Mouse (Mus musculus) MEL (cell line): ENCODE measurements around the gene Baz2a. TPM values are rescaled to one million over a fixed set of nuclear protein-coding genes. Genes with fewer than 3 reads are reported as not detected.

ENCODE experiments used
- DNase-seq: peaks from one replicate; pipeline ENCODE4 v3.0.0; 2011; ENCODE audit warnings: low read depth, low spot score
- H3K27ac ChIP-seq: 2 replicates; pipeline ENCODE4 v1.5.1; 2012; ENCODE audit warnings: low read depth, mild to moderate bottlenecking, control low read depth, low read length, moderate library complexity; ENCODE audit not compliant: control insufficient read depth
- H3K27me3 ChIP-seq, 2 experiments: fragments of 150-350 bp in 1 of 2; sonication (generic) in 1 of 2; 2 replicates each; pipeline ENCODE4 v1.6.1; 2012; ENCODE audit warnings: low read length in 2 of 2, mild to moderate bottlenecking in 2 of 2, improper control_type of control experiment in 1 of 2, moderate library complexity in 1 of 2; ENCODE audit not compliant: insufficient read depth in 2 of 2, control insufficient read depth in 1 of 2
- H3K36me3 ChIP-seq, 2 experiments: 2 replicates each; pipeline ENCODE4 v1.6.1; 2012 to 2014; ENCODE audit warnings: low read length in 2 of 2, improper control_type of control experiment in 1 of 2, inconsistent platforms in 1 of 2, mild to moderate bottlenecking in 1 of 2; ENCODE audit not compliant: insufficient read depth in 2 of 2, control insufficient read depth in 1 of 2
- H3K4me1 ChIP-seq, 2 experiments: fragments of 150-350 bp in 1 of 2; sonication (generic) in 1 of 2; 2 replicates each; pipeline ENCODE4 v1.6.1; 2012; ENCODE audit warnings: low read length in 2 of 2, improper control_type of control experiment in 1 of 2, mild to moderate bottlenecking in 1 of 2; ENCODE audit not compliant: insufficient read depth in 2 of 2, control insufficient read depth in 1 of 2
- H3K4me3 ChIP-seq, 2 experiments: fragments of 150-350 bp in 1 of 2; sonication (generic) in 1 of 2; 2 replicates each; pipeline ENCODE4 v1.5.1; 2012; ENCODE audit warnings: low read depth in 2 of 2, low read length in 2 of 2, mild to moderate bottlenecking in 2 of 2, moderate library complexity in 2 of 2, control low read depth in 1 of 2, improper control_type of control experiment in 1 of 2; ENCODE audit not compliant: control insufficient read depth in 1 of 2, insufficient read depth in 1 of 2
- H3K79me2 ChIP-seq: 2 replicates; pipeline ENCODE4 v1.6.1; 2012; ENCODE audit warnings: mild to moderate bottlenecking, low read length, moderate library complexity; ENCODE audit not compliant: control insufficient read depth, poor library complexity, insufficient read depth
- H3K9ac ChIP-seq: 2 replicates; pipeline ENCODE4 v1.6.1; 2012; ENCODE audit warnings: low read depth, mild to moderate bottlenecking, control low read depth, low read length, moderate library complexity; ENCODE audit not compliant: control insufficient read depth, poor library complexity, severe bottlenecking
- H3K9me3 ChIP-seq: fragments of 150-350 bp; sonication (generic); replicated peaks from 2 replicates; pipeline ENCODE4 v1.6.1; 2012; ENCODE audit warnings: mild to moderate bottlenecking, low read length, improper control_type of control experiment, moderate library complexity; ENCODE audit not compliant: insufficient read depth
- GATA1 ChIP-seq: IDR thresholded peaks from 2 replicates; pipeline ENCODE4 v1.6.1; 2011; ENCODE audit warnings: low read depth, low read length, improper control_type of control experiment
- HCFC1 ChIP-seq: IDR thresholded peaks from 2 replicates; pipeline ENCODE4 v1.6.1; 2012; ENCODE audit warnings: low read depth, mild to moderate bottlenecking, inconsistent platforms, low read length, improper control_type of control experiment, moderate library complexity
- POLR2A ChIP-seq, 2 experiments: IDR thresholded peaks; 2 replicates each; pipeline ENCODE4 v1.6.1; 2011 to 2012; ENCODE audit warnings: low read length in 2 of 2, mild to moderate bottlenecking in 2 of 2, control low read depth in 1 of 2, improper control_type of control experiment in 1 of 2, low read depth in 1 of 2, moderate library complexity in 1 of 2; ENCODE audit not compliant: control insufficient read depth in 1 of 2, insufficient read depth in 1 of 2, poor library complexity in 1 of 2
- POLR2AphosphoS5 ChIP-seq: IDR thresholded peaks from 2 replicates; pipeline ENCODE4 v1.6.1; 2012; ENCODE audit warnings: low read depth, borderline replicate concordance, mild to moderate bottlenecking, inconsistent platforms, low read length, moderate library complexity, mixed read lengths
- polyA plus RNA-seq, 2 experiments: library from polyadenylated mRNA; stranded (reverse) in 1 of 2; unstranded in 1 of 2; fragments of >175 nt in 1 of 2; fragments of >200 nt in 1 of 2; gene quantifications; 2 replicates each; pipeline versions ENCODE4 v1.2.1 to v1.2.4; 2012; ENCODE audit warnings: low replicate concordance in 2 of 2, low read depth in 1 of 2; ENCODE audit not compliant: insufficient read length in 2 of 2, insufficient read depth in 1 of 2, missing spikeins in 1 of 2
- total RNA-seq: library from RNA; depleted of rRNA; stranded (reverse); fragments of 300-350 nt; gene quantifications from 2 replicates; pipeline ENCODE4 v1.2.3, GENCODE M21; 2012; rRNA removed

The Baz2a gene
- total and polyA plus RNA-seq, 3 experiments = 5.5 to 46.0 (median 33.8) TPM

GRCm38 (mm10) chr10:128177316-128177715 lies 85.9 kb downstream of the Baz2a start:
- DNase-seq = no peak

More at GRCm38 (mm10) chr10:128177316-128177715, 85.9 kb downstream of the Baz2a start:
- Histone ChIP-seq H3K27me3 (no peaks in the 10 kb centered on the region), H3K4me3 (no peak overlapping the region), H3K4me1 (peaks cover 0 to 6% of the 10 kb centered on the region in 2 experiments; a peak in 1 of 4 replicates), H3K9me3 (no peaks in the 10 kb centered on the region)
- TF ChIP-seq POLR2AphosphoS5 (no peak), HCFC1 (no peak), POLR2A (IDR thresholded peaks at IDR 0.05; ENCODE audit: control insufficient read depth in 1 of 2, insufficient read depth in 1 of 2, low read depth in 1 of 2, low read length in 2 of 2, poor library complexity in 1 of 2) (no peak), GATA1 (no peak)
- TF ChIP-seq, all 39 proteins: peak for 0
- Histone ChIP-seq H3K9ac (no peak overlapping the region), H3K36me3 (peaks cover 0 to 8% of the 10 kb centered on the region in 2 experiments; a peak in 2 of 4 replicates), H3K79me2 (peaks cover 2% of the 10 kb centered on the region; the same call in 1 of the 2 replicates), H3K27ac (no peak overlapping the region)

Other genes starting within 250 kb of the Baz2a start
- gene Rdh19, start 241.6 kb upstream of the Baz2a start, total RNA-seq = not detected in 2 replicates
- gene Rdh19, start 241.6 kb upstream of the Baz2a start, polyA plus RNA-seq = not detected
- not detected in 2 replicates for gene Rdh16f2, start 225.1 kb upstream of the Baz2a start, total RNA-seq
- gene Rdh16f2, start 225.1 kb upstream of the Baz2a start, polyA plus RNA-seq = under 1 TPM in 1 of 2 experiments, not detected in 1; 0.07 TPM
- not detected in 2 replicates for gene Rdh7, start 202.8 kb upstream of the Baz2a start, total RNA-seq
- gene Rdh7, start 202.8 kb upstream of the Baz2a start, polyA plus RNA-seq = not detected
- not detected in 2 replicates for gene Sdr9c7, start 193.1 kb upstream of the Baz2a start, total RNA-seq
- not detected for gene Sdr9c7, start 193.1 kb upstream of the Baz2a start, polyA plus RNA-seq
- not detected in 2 replicates for gene Hsd17b6, start 84.0 kb upstream of the Baz2a start, total RNA-seq
- gene Hsd17b6, start 84.0 kb upstream of the Baz2a start, polyA plus RNA-seq = under 1 TPM in 1 of 2 experiments, not detected in 1; 0.15 TPM
- gene Prim1, start 76.4 kb upstream of the Baz2a start, total RNA-seq = 59.6 and 74.0 TPM in 2 replicates
- gene Prim1, start 76.4 kb upstream of the Baz2a start, polyA plus RNA-seq = 10 to 100 TPM in 1 of 2 experiments, not detected in 1; 71.5 TPM
- gene Naca, start 56.0 kb upstream of the Baz2a start, total RNA-seq = 1,577 and 1,612 TPM in 2 replicates
- 1,000 to 10,000 TPM in 1 of 2 experiments, 100 to 1,000 TPM in 1; 202 to 1,039 TPM for gene Naca, start 56.0 kb upstream of the Baz2a start, polyA plus RNA-seq
- 233 and 240 TPM in 2 replicates for gene Ptges3, start 32.6 kb upstream of the Baz2a start, total RNA-seq
- 100 to 1,000 TPM; 216 to 627 TPM for gene Ptges3, start 32.6 kb upstream of the Baz2a start, polyA plus RNA-seq
- gene Atp5b, start 8.3 kb upstream of the Baz2a start, total RNA-seq = 2,164 and 2,193 TPM in 2 replicates
- gene Atp5b, start 8.3 kb upstream of the Baz2a start, polyA plus RNA-seq = 1,000 to 10,000 TPM in 1 of 2 experiments, 100 to 1,000 TPM in 1; 545 to 2,318 TPM
- 5.1 and 5.8 TPM in 2 replicates for gene Rbms2, start 88.7 kb downstream of the Baz2a start, total RNA-seq
- 10 to 100 TPM in 1 of 2 experiments, not detected in 1; 23.5 TPM for gene Rbms2, start 88.7 kb downstream of the Baz2a start, polyA plus RNA-seq
- 11.8 and 15.6 TPM in 2 replicates for gene Gls2, start 102.9 kb downstream of the Baz2a start, total RNA-seq
- 10 to 100 TPM in 1 of 2 experiments, not detected in 1; 17.8 TPM for gene Gls2, start 102.9 kb downstream of the Baz2a start, polyA plus RNA-seq
- gene Spryd4, start 120.2 kb downstream of the Baz2a start, total RNA-seq = 13.8 and 17.2 TPM in 2 replicates
- 10 to 100 TPM in 1 of 2 experiments, not detected in 1; 19.6 TPM for gene Spryd4, start 120.2 kb downstream of the Baz2a start, polyA plus RNA-seq
- gene Mip, start 134.3 kb downstream of the Baz2a start, total RNA-seq = not detected in 2 replicates
- under 1 TPM in 1 of 2 experiments, not detected in 1; 0.04 TPM for gene Mip, start 134.3 kb downstream of the Baz2a start, polyA plus RNA-seq
- 49.3 and 50.2 TPM in 2 replicates for gene Timeless, start 140.5 kb downstream of the Baz2a start, total RNA-seq
- 100 to 1,000 TPM in 1 of 2 experiments, 10 to 100 TPM in 1; 89.8 to 627 TPM for gene Timeless, start 140.5 kb downstream of the Baz2a start, polyA plus RNA-seq
- gene Apon, start 162.5 kb downstream of the Baz2a start, total RNA-seq = 0.27 and 0.46 TPM in 2 replicates
- gene Apon, start 162.5 kb downstream of the Baz2a start, polyA plus RNA-seq = under 1 TPM in 1 of 2 experiments, not detected in 1; 0.46 TPM
- not detected in 2 replicates for gene Apof, start 177.1 kb downstream of the Baz2a start, total RNA-seq
- gene Apof, start 177.1 kb downstream of the Baz2a start, polyA plus RNA-seq = not detected
- gene Stat2, start 179.0 kb downstream of the Baz2a start, total RNA-seq = 3.4 and 3.6 TPM in 2 replicates
- 1 to 10 TPM in 1 of 2 experiments, not detected in 1; 6.6 TPM for gene Stat2, start 179.0 kb downstream of the Baz2a start, polyA plus RNA-seq
- gene Il23a, start 207.2 kb downstream of the Baz2a start, total RNA-seq = 0.12 and 0.20 TPM in 2 replicates
- gene Il23a, start 207.2 kb downstream of the Baz2a start, polyA plus RNA-seq = under 1 TPM in 1 of 2 experiments, not detected in 1; 0.29 TPM
- 6.8 and 7.9 TPM in 2 replicates for gene Pan2, start 211.8 kb downstream of the Baz2a start, total RNA-seq
- 10 to 100 TPM in 1 of 2 experiments, not detected in 1; 28.6 TPM for gene Pan2, start 211.8 kb downstream of the Baz2a start, polyA plus RNA-seq
- 92.4 and 98.1 TPM in 2 replicates for gene Cnpy2, start 230.9 kb downstream of the Baz2a start, total RNA-seq
- 100 to 1,000 TPM in 1 of 2 experiments, not detected in 1; 107 TPM for gene Cnpy2, start 230.9 kb downstream of the Baz2a start, polyA plus RNA-seq
- gene Cs, start 246.2 kb downstream of the Baz2a start, total RNA-seq = 161 and 187 TPM in 2 replicates
- gene Cs, start 246.2 kb downstream of the Baz2a start, polyA plus RNA-seq = 100 to 1,000 TPM; 133 to 256 TPM